25 mouse cellular contexts compared by ENCODE assay signal in genomic region chr17:26239551-26239950, GRCm38 (mm10). TPM values are rescaled to one million over a fixed set of nuclear protein-coding genes. Genes with fewer than 3 reads are reported as not detected.
DNase-seq lines count a peak whose midpoint lies in the region; ATAC-seq and TF ChIP-seq lines count a peak whose summit lies in the region.
"Had no signal": no experiment of that assay in that cellular context is flagged by ENCODE, and none has a peak within 500 bp of the region (broad histone marks: within the 10 kb centered on the region; RNA-seq: fewer than 3 reads in every experiment).

No protein-coding gene starts in this region.

- TF ChIP-seq RAD21 in MEL (IDR thresholded peaks at IDR 0.05; ENCODE audit: low read depth, low read length) = no peak

- TF ChIP-seq CTCF in MEL (IDR thresholded peaks at IDR 0.05 in 2 of 3, conservative IDR thresholded peaks at IDR 0.05 in 1 of 3; ENCODE audit: control insufficient read depth in 1 of 3, insufficient read depth in 1 of 3, low read depth in 2 of 3, low read length in 3 of 3, poor library complexity in 1 of 3, severe bottlenecking in 1 of 3) = no peak
- TF ChIP-seq CTCF in intestine, postnatal 0 days (IDR thresholded peaks at IDR 0.05; ENCODE audit: low read depth) = no peak
- TF ChIP-seq CTCF in gastrocnemius, adult 2 months (IDR thresholded peaks at IDR 0.05) = no peak

- ATAC-seq in intestine, postnatal 0 days = no peak
- no peak for ATAC-seq in stomach, embryonic 16.5 days (ENCODE audit: insufficient read depth, low FRiP score)
- ATAC-seq in hindbrain, embryonic 13.5 days (ENCODE audit: low FRiP score) = no peak
- ATAC-seq: forebrain, embryonic 15.5 days; hindbrain, postnatal 0 days had no signal

- H3K27me3 ChIP-seq in MEL (ENCODE audit: control insufficient read depth in 1 of 2, insufficient read depth in 2 of 2, low read length in 2 of 2) = no peaks in the 10 kb centered on the region
- no peaks in the 10 kb centered on the region for H3K27me3 ChIP-seq in intestine, postnatal 0 days (replicated peaks; ENCODE audit: control insufficient read depth, insufficient read depth, low read length)
- H3K27me3 ChIP-seq in stomach, embryonic 16.5 days (ENCODE audit: control insufficient read depth, insufficient read depth, low read length) = no peaks in the 10 kb centered on the region
- no peaks in the 10 kb centered on the region for H3K27me3 ChIP-seq in hindbrain, embryonic 13.5 days
- H3K27me3 ChIP-seq: forebrain, embryonic 15.5 days; neural tube, embryonic 15.5 days had no signal

- H3K79me2 ChIP-seq in MEL (ENCODE audit: control insufficient read depth, insufficient read depth, low read length, poor library complexity) = no peaks in the 10 kb centered on the region

- H3K9me3 ChIP-seq in MEL (replicated peaks; ENCODE audit: insufficient read depth, low read length) = no peaks in the 10 kb centered on the region
- H3K9me3 ChIP-seq in intestine, postnatal 0 days (ENCODE audit: control insufficient read depth) = no peaks in the 10 kb centered on the region
- no peaks in the 10 kb centered on the region for H3K9me3 ChIP-seq in stomach, embryonic 16.5 days (replicated peaks; ENCODE audit: control insufficient read depth, low read length)
- H3K9me3 ChIP-seq in hindbrain, embryonic 13.5 days = no peaks in the 10 kb centered on the region
- H3K9me3 ChIP-seq: embryonic facial prominence, embryonic 10.5 days; forebrain, embryonic 15.5 days; neural tube, embryonic 15.5 days had no signal

- peak overlapping the region in 1 of 2 experiments; percentile 34; a peak in 2 of 4 replicates for H3K4me3 ChIP-seq in MEL (ENCODE audit: control insufficient read depth in 1 of 2, insufficient read depth in 1 of 2, low read depth in 2 of 2, low read length in 2 of 2)
- H3K4me3 ChIP-seq in intestine, postnatal 0 days (ENCODE audit: low read depth, low read length) = no peak overlapping the region
- H3K4me3 ChIP-seq in stomach, embryonic 16.5 days (replicated peaks; ENCODE audit: low read length) = no peak overlapping the region
- no peak overlapping the region for H3K4me3 ChIP-seq in gastrocnemius, adult 2 months
- H3K4me3 ChIP-seq in hindbrain, embryonic 13.5 days = no peak overlapping the region
- H3K4me3 ChIP-seq: embryonic facial prominence, embryonic 10.5 days; forebrain, embryonic 15.5 days; neural tube, embryonic 15.5 days had no signal

- peaks cover 17 to 42% of the 10 kb centered on the region in 2 experiments for H3K4me1 ChIP-seq in MEL (ENCODE audit: control insufficient read depth in 1 of 2, insufficient read depth in 2 of 2, low read length in 2 of 2)
- 0 out of 2 replicates have a peak, but pooled peaks cover 5% of the 10 kb centered on the region for H3K4me1 ChIP-seq in intestine, postnatal 0 days (replicated peaks; ENCODE audit: control insufficient read depth, insufficient read depth, low read length)
- peaks cover 22% of the 10 kb centered on the region for H3K4me1 ChIP-seq in stomach, embryonic 16.5 days (ENCODE audit: control insufficient read depth, insufficient read depth, low read length)
- peaks cover 30% of the 10 kb centered on the region for H3K4me1 ChIP-seq in hindbrain, embryonic 13.5 days (replicated peaks)

- intact Hi-C loops in gastrocnemius, adult 2 months (cut with DNase I) = no loop called here

- peaks cover 0 to 34% of the 10 kb centered on the region in 2 experiments; a peak in 2 of 4 replicates for H3K36me3 ChIP-seq in MEL (ENCODE audit: control insufficient read depth in 1 of 2, insufficient read depth in 2 of 2, low read length in 2 of 2)
- no peaks in the 10 kb centered on the region for H3K36me3 ChIP-seq in intestine, postnatal 0 days (ENCODE audit: control insufficient read depth, insufficient read depth)
- H3K36me3 ChIP-seq in stomach, embryonic 16.5 days (ENCODE audit: control insufficient read depth, insufficient read depth, low read length) = no peaks in the 10 kb centered on the region
- H3K36me3 ChIP-seq in hindbrain, embryonic 13.5 days = no peaks in the 10 kb centered on the region
- H3K36me3 ChIP-seq: embryonic facial prominence, embryonic 10.5 days; forebrain, embryonic 15.5 days; neural tube, embryonic 15.5 days had no signal

- peak overlapping the region; percentile 17; the same call in 1 of the 2 replicates for H3K9ac ChIP-seq in MEL (ENCODE audit: control insufficient read depth, low read depth, low read length, poor library complexity, severe bottlenecking)
- no peak overlapping the region for H3K9ac ChIP-seq in intestine, postnatal 0 days (ENCODE audit: low read depth, low read length)
- H3K9ac ChIP-seq in stomach, embryonic 16.5 days (ENCODE audit: low read length) = no peak overlapping the region
- no peak overlapping the region for H3K9ac ChIP-seq in hindbrain, embryonic 13.5 days
- H3K9ac ChIP-seq: forebrain, embryonic 15.5 days; neural tube, embryonic 15.5 days had no signal

- no peak for TF ChIP-seq EP300 in MEL (IDR thresholded peaks at IDR 0.05; ENCODE audit: low read depth in 1 of 2, low read length in 2 of 2)

- peak; percentile 44 for DNase-seq in layer of hippocampus, adult 11-12 months (ENCODE audit: low spot score)
- no peak for DNase-seq in layer of hippocampus, adult 9-10 months (ENCODE audit: low spot score)
- peak; percentile 51 for DNase-seq in MEL (ENCODE audit: low read depth, low spot score)
- no peak for DNase-seq in gastrocnemius, adult 2 months
- DNase-seq: adrenal gland, postnatal 36 days; cerebellum, adult 11 months; cerebellum, adult 9-11 months; gastrocnemius, postnatal 14 days; heart, adult 11 months; kidney, adult 2 months; kidney, postnatal 10 days; lung, adult 18-20 months; lung, postnatal 14 days; thymus, postnatal 14 days had no signal

- 0 out of 2 replicates have a peak overlapping the region, but pooled peaks have one; percentile 14 for H3K4me2 ChIP-seq in intestine, postnatal 0 days (replicated peaks; ENCODE audit: low read depth)
- no peak overlapping the region for H3K4me2 ChIP-seq in stomach, embryonic 16.5 days (ENCODE audit: low read depth, low read length)
- H3K4me2 ChIP-seq in hindbrain, embryonic 13.5 days = no peak overlapping the region
- H3K4me2 ChIP-seq: forebrain, embryonic 15.5 days; heart, embryonic 11.5 days; midbrain, embryonic 11.5 days; neural tube, embryonic 15.5 days had no signal

- WGBS in intestine, postnatal 0 days = 42% methylated on average over 2 of the region's 2 CpGs
- 54% methylated on average over 2 of the region's 2 CpGs for WGBS in stomach, embryonic 16.5 days
- 68% methylated on average over 2 of the region's 2 CpGs for WGBS in hindbrain, embryonic 13.5 days

- peak overlapping the region; percentile 93 for H3K27ac ChIP-seq in MEL (ENCODE audit: control insufficient read depth, low read depth, low read length)
- peak overlapping the region; percentile 68; the same call in 1 of the 2 replicates for H3K27ac ChIP-seq in intestine, postnatal 0 days (ENCODE audit: low read depth, low read length)
- H3K27ac ChIP-seq in stomach, embryonic 16.5 days (ENCODE audit: low read length) = peak overlapping the region; percentile 62
- no peak overlapping the region for H3K27ac ChIP-seq in gastrocnemius, adult 2 months
- H3K27ac ChIP-seq in hindbrain, embryonic 13.5 days = no peak overlapping the region
- H3K27ac ChIP-seq: embryonic facial prominence, embryonic 10.5 days; forebrain, embryonic 15.5 days; hindbrain, postnatal 0 days; neural tube, embryonic 15.5 days had no signal

- TF ChIP-seq POLR2A in MEL (IDR thresholded peaks at IDR 0.05; ENCODE audit: control insufficient read depth in 1 of 2, insufficient read depth in 1 of 2, low read depth in 1 of 2, low read length in 2 of 2, poor library complexity in 1 of 2) = no peak

RNA-seq across cellular contexts. Expression of gene Fam234a, which starts 4.5 kb away (rescaled TPM):
- total RNA-seq in MEL (2012; rRNA removed) = not detected in 2 replicates
- under 1 TPM in 1 of 2 experiments, not detected in 1; 0.10 TPM for polyA plus RNA-seq in MEL (2012; ENCODE audit: insufficient read depth in 1 of 2, insufficient read length in 2 of 2, low read depth in 1 of 2, low replicate concordance in 2 of 2, missing spikeins in 1 of 2)
- 113 and 116 TPM in 2 replicates for polyA plus RNA-seq in intestine, postnatal 0 days (2015; fragmentation: Nextera tagmentation; extraction: Ambion mirVana)
- polyA plus RNA-seq in stomach, embryonic 16.5 days (2015; fragmentation: Nextera tagmentation; extraction: Ambion mirVana) = 89.0 and 101 TPM in 2 replicates
- 10 to 100 TPM; 65.6 to 86.0 TPM for total RNA-seq in gastrocnemius, adult 2 months (2021)
- 30.8 and 31.4 TPM in 2 replicates for polyA plus RNA-seq in hindbrain, embryonic 13.5 days (2015; fragmentation: Nextera tagmentation; extraction: Ambion mirVana)

RNA-seq across cellular contexts. Expression of gene Luc7l, which starts 13.1 kb away (rescaled TPM):
- 54.3 and 58.4 TPM in 2 replicates for total RNA-seq in MEL (2012; rRNA removed)
- polyA plus RNA-seq in MEL (2012; ENCODE audit: insufficient read depth in 1 of 2, insufficient read length in 2 of 2, low read depth in 1 of 2, low replicate concordance in 2 of 2, missing spikeins in 1 of 2) = 10 to 100 TPM in 1 of 2 experiments, not detected in 1; 59.2 TPM
- 28.1 and 32.7 TPM in 2 replicates for polyA plus RNA-seq in intestine, postnatal 0 days (2015; fragmentation: Nextera tagmentation; extraction: Ambion mirVana)
- polyA plus RNA-seq in stomach, embryonic 16.5 days (2015; fragmentation: Nextera tagmentation; extraction: Ambion mirVana) = 80.5 and 84.3 TPM in 2 replicates
- 10 to 100 TPM; 12.6 to 14.5 TPM for total RNA-seq in gastrocnemius, adult 2 months (2021)
- polyA plus RNA-seq in hindbrain, embryonic 13.5 days (2015; fragmentation: Nextera tagmentation; extraction: Ambion mirVana) = 117 and 118 TPM in 2 replicates

RNA-seq across cellular contexts. Expression of gene Arhgdig, which starts 32.0 kb away (rescaled TPM):
- 75.7 and 76.3 TPM in 2 replicates for total RNA-seq in MEL (2012; rRNA removed)
- polyA plus RNA-seq in MEL (2012; ENCODE audit: insufficient read depth in 1 of 2, insufficient read length in 2 of 2, low read depth in 1 of 2, low replicate concordance in 2 of 2, missing spikeins in 1 of 2) = 10 to 100 TPM in 1 of 2 experiments, not detected in 1; 97.0 TPM
- 10.5 and 11.7 TPM in 2 replicates for polyA plus RNA-seq in intestine, postnatal 0 days (2015; fragmentation: Nextera tagmentation; extraction: Ambion mirVana)
- 24.0 and 25.9 TPM in 2 replicates for polyA plus RNA-seq in stomach, embryonic 16.5 days (2015; fragmentation: Nextera tagmentation; extraction: Ambion mirVana)
- under 1 TPM; 0.53 to 0.64 TPM for total RNA-seq in gastrocnemius, adult 2 months (2021)
- polyA plus RNA-seq in hindbrain, embryonic 13.5 days (2015; fragmentation: Nextera tagmentation; extraction: Ambion mirVana) = 65.7 and 75.1 TPM in 2 replicates
- total RNA-seq: hematopoietic stem cell, adult 5-6 weeks had no signal

RNA-seq across cellular contexts. Expression of gene Rgs11, which starts 36.8 kb away (rescaled TPM):
- 8.5 and 11.4 TPM in 2 replicates for total RNA-seq in MEL (2012; rRNA removed)
- 10 to 100 TPM in 1 of 2 experiments, not detected in 1; 32.6 TPM for polyA plus RNA-seq in MEL (2012; ENCODE audit: insufficient read depth in 1 of 2, insufficient read length in 2 of 2, low read depth in 1 of 2, low replicate concordance in 2 of 2, missing spikeins in 1 of 2)
- polyA plus RNA-seq in intestine, postnatal 0 days (2015; fragmentation: Nextera tagmentation; extraction: Ambion mirVana) = 1.1 and 1.2 TPM in 2 replicates
- 40.3 and 42.7 TPM in 2 replicates for polyA plus RNA-seq in stomach, embryonic 16.5 days (2015; fragmentation: Nextera tagmentation; extraction: Ambion mirVana)
- total RNA-seq in gastrocnemius, adult 2 months (2021) = under 1 TPM; 0.33 to 0.54 TPM
- polyA plus RNA-seq in hindbrain, embryonic 13.5 days (2015; fragmentation: Nextera tagmentation; extraction: Ambion mirVana) = 9.0 and 9.5 TPM in 2 replicates

RNA-seq across cellular contexts. Expression of gene Pdia2, which starts 40.7 kb away (rescaled TPM):
- total RNA-seq in MEL (2012; rRNA removed) = 11.2 and 12.5 TPM in 2 replicates
- polyA plus RNA-seq in MEL (2012; ENCODE audit: insufficient read depth in 1 of 2, insufficient read length in 2 of 2, low read depth in 1 of 2, low replicate concordance in 2 of 2, missing spikeins in 1 of 2) = 10 to 100 TPM in 1 of 2 experiments, not detected in 1; 13.6 TPM
- 9.9 and 16.3 TPM in 2 replicates for polyA plus RNA-seq in intestine, postnatal 0 days (2015; fragmentation: Nextera tagmentation; extraction: Ambion mirVana)
- 192 and 218 TPM in 2 replicates for polyA plus RNA-seq in stomach, embryonic 16.5 days (2015; fragmentation: Nextera tagmentation; extraction: Ambion mirVana)
- not detected for total RNA-seq in gastrocnemius, adult 2 months (2021)
- 0.30 and 0.36 TPM in 2 replicates for polyA plus RNA-seq in hindbrain, embryonic 13.5 days (2015; fragmentation: Nextera tagmentation; extraction: Ambion mirVana)
- total RNA-seq: gastrocnemius, postnatal 14 days; hindbrain, postnatal 0 days had no signal
- polyA plus RNA-seq: forebrain, embryonic 15.5 days; heart, postnatal 0 days had no signal

Comparison
In these comparisons a context has a peak if more than half of its experiments do, and no peak if none do; other contexts are left out.
1. DNase-seq: peak in layer of hippocampus, adult 11-12 months (single experiment) and MEL (single experiment); none in layer of hippocampus, adult 9-10 months (single experiment) and gastrocnemius, adult 2 months (single experiment).
2. H3K27ac ChIP-seq: peak in MEL (single experiment), intestine, postnatal 0 days (single experiment) and stomach, embryonic 16.5 days (single experiment); none in gastrocnemius, adult 2 months (single experiment) and hindbrain, embryonic 13.5 days (single experiment).
3. RNA of gene Fam234a, which starts 4.5 kb away (polyA plus RNA-seq): 113 to 116 TPM in intestine, postnatal 0 days, 89.0 to 101 TPM in stomach, embryonic 16.5 days and 30.8 to 31.4 TPM in hindbrain, embryonic 13.5 days; 0.10 TPM in MEL; every median in the first group is over 10 times any median in the second.